Mouse (Mus musculus) heart, embryonic 16.5 days (tissue): Measurements from ENCODE around the gene Plod1. TPM values are rescaled to one million over a fixed set of nuclear protein-coding genes. Genes with fewer than 3 reads are reported as not detected.

Experiments
- ATAC-seq: fragments of 200-750 bp; cut with Nextera tagmentation; replicated peaks from 2 replicates; pipeline ENCODE4 v1.8.0; 2017; ENCODE audit warnings: moderate number of reproducible peaks; ENCODE audit not compliant: insufficient read depth, low FRiP score; ENCODE audit errors: extremely low read depth
- H3K27ac ChIP-seq: fragments of 300-500 bp; sonication (generic); 2 replicates; pipeline ENCODE4 v1.5.1; 2014; ENCODE audit warnings: mild to moderate bottlenecking, low read length, control low read depth, moderate library complexity
- H3K27me3 ChIP-seq: fragments of 300-500 bp; sonication (generic); 2 replicates; pipeline ENCODE4 v1.6.1; 2014; ENCODE audit warnings: low read length, mixed read lengths; ENCODE audit not compliant: control insufficient read depth, insufficient read depth
- H3K36me3 ChIP-seq: fragments of 300-500 bp; sonication (generic); 2 replicates; pipeline ENCODE4 v1.6.1; 2014; ENCODE audit not compliant: control insufficient read depth, insufficient read depth
- H3K4me1 ChIP-seq: fragments of 300-500 bp; sonication (generic); 2 replicates; pipeline ENCODE4 v1.6.1; 2014; ENCODE audit warnings: low read length, mixed read lengths; ENCODE audit not compliant: control insufficient read depth, insufficient read depth
- H3K4me2 ChIP-seq: fragments of 300-500 bp; sonication (generic); 2 replicates; pipeline ENCODE4 v1.6.1; 2014; ENCODE audit warnings: low read depth, mild to moderate bottlenecking, control low read depth, low read length
- H3K4me3 ChIP-seq: fragments of 300-500 bp; sonication (generic); 2 replicates; pipeline ENCODE4 v1.5.1; 2014; ENCODE audit warnings: mild to moderate bottlenecking, control low read depth, low read length
- H3K9ac ChIP-seq: fragments of 300-500 bp; sonication (generic); 2 replicates; pipeline ENCODE4 v1.6.1; 2014; ENCODE audit warnings: low read length, control low read depth
- H3K9me3 ChIP-seq: fragments of 300-500 bp; sonication (generic); replicated peaks from 2 replicates; pipeline ENCODE4 v1.6.1; 2016; ENCODE audit warnings: low read length; ENCODE audit not compliant: control insufficient read depth
- WGBS: fragments of 180-500 bp; shearing (Covaris S2); extraction: QIAGEN DNeasy Blood & Tissue Kit; methylation state at CpG from one replicate; pipeline ENCODE4 v1.1.7; 2014; 5-methylcytosine and 5-hydroxymethylcytosine counted together
- polyA plus RNA-seq: library from polyadenylated mRNA; unstranded; fragments of >200 nt; fragmentation: Nextera tagmentation; extraction: Ambion mirVana; gene quantifications from 2 replicates; pipeline ENCODE4 v1.2.1, GENCODE M21; 2015

The Plod1 gene
- polyA plus RNA-seq, 1 experiment from 2014 or later = 58.5 TPM

DNA sequence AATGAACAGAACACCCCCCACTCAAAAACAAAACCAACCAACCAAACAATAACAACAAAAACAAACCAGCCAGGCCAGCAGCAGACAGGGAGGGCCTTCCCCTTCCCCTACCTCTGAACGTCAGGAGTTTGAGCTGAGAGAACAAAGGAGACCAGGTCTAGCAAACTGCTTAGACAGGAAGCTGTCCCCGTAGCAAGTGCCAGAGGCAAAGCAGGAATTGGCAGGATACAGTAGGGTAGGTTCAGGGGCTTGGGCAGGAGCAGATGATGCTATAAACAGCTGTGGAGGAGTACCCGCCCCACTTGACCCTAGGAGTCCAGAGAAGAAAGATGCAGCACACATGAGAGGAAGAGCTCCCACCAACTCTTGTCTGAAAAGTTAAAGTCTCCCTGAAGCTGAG, 2.4 kb downstream of the Plod1 start:
- Histone ChIP-seq H3K36me3 (peaks cover 24% of the 10 kb centered on the region), H3K4me2 (peak overlapping the region; percentile 13), H3K27me3 (no peaks in the 10 kb centered on the region), H3K4me1 (peaks cover 40% of the 10 kb centered on the region), H3K9me3 (no peaks in the 10 kb centered on the region), H3K4me3 (no peak overlapping the region), H3K27ac (peak overlapping the region; percentile 5; the same call in 1 of the 2 replicates), H3K9ac (no peak overlapping the region)
- ATAC-seq = no peak
- WGBS = 59% methylated on average over 3 of the region's 3 CpGs

DNA sequence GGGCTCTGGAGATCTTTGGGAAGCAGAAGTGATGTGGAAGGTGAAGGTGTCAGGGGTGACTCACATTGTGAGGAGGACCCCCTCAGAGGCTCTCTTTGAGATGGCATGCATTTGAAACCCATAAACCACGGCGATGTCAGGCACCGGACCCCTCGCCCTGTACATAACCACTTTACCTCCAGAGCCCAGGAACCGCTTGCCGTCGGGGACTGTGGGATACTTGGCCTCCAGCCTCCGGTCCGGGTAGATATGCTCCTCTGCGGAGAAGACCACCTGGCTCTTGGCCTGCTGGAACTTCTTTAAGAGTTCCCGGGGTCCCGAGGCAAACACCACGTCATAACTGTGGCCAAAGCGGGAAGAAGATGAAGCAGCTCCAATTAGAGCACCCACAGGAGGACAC, 5.6 kb downstream of the Plod1 start:
- no peak overlapping the region for H3K27ac ChIP-seq
- no peak for ATAC-seq
- H3K27me3 ChIP-seq = no peaks in the 10 kb centered on the region
- no peak overlapping the region for H3K9ac ChIP-seq
- H3K4me1 ChIP-seq = peaks cover 23% of the 10 kb centered on the region
- no peak overlapping the region for H3K4me2 ChIP-seq
- 90% methylated on average over 14 of the region's 14 CpGs for WGBS
- peaks cover 27% of the 10 kb centered on the region for H3K36me3 ChIP-seq
- no peak overlapping the region for H3K4me3 ChIP-seq
- H3K9me3 ChIP-seq = no peaks in the 10 kb centered on the region

DNA sequence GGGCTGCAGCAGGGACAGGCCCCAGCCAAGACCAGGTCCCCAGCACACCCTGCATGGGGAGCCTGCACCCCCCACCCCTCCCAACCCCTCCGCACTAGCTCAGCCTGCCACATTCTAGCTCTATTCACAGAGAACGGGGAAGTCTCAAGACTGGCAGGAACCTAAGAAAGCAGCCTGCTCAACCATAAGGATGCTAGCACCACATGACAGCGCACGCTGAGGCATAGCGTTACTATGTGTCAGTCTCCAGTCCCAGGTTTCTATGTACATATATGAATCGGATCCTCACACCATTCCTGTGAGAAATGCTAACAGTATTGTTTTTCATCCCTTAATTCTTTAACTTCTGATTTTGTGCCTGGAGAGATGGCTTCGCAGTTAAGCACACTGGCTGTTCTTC, 8.0 kb downstream of the Plod1 start:
- no peak for ATAC-seq
- Histone ChIP-seq H3K36me3 (peaks cover 44% of the 10 kb centered on the region), H3K27ac (no peak overlapping the region), H3K4me3 (no peak overlapping the region), H3K9ac (no peak overlapping the region), H3K9me3 (no peaks in the 10 kb centered on the region), H3K27me3 (no peaks in the 10 kb centered on the region), H3K4me2 (no peak overlapping the region), H3K4me1 (peaks cover 9% of the 10 kb centered on the region)
- WGBS = 85% methylated on average over 7 of the region's 7 CpGs

DNA sequence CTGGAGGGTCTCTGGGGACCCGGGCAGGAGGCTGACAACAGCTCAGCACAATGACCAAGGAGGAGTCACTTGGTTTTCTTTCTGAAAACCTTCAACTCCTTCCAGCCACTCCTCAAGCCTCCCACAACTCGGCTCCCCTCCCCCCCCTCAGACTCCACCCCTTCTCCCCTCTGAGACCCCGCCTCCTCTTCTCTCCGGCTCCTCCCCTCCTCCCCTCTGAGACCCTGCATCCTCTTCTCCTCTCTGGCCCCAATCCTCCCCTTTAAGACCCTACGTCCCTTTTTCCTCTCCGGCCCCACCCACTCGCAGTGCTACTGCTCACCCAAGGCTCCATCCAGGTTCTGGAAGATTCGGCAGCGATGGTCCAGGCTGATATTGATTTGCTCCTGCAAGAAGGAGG, 8.4 kb downstream of the Plod1 start:
- ATAC-seq = no peak
- Histone ChIP-seq H3K4me3 (no peak overlapping the region), H3K27me3 (no peaks in the 10 kb centered on the region), H3K4me2 (no peak overlapping the region), H3K9me3 (no peaks in the 10 kb centered on the region), H3K9ac (no peak overlapping the region), H3K36me3 (peaks cover 48% of the 10 kb centered on the region), H3K27ac (no peak overlapping the region), H3K4me1 (peaks cover 5% of the 10 kb centered on the region; the same call in 1 of the 2 replicates)
- 37% methylated on average over 9 of the region's 9 CpGs for WGBS

DNA sequence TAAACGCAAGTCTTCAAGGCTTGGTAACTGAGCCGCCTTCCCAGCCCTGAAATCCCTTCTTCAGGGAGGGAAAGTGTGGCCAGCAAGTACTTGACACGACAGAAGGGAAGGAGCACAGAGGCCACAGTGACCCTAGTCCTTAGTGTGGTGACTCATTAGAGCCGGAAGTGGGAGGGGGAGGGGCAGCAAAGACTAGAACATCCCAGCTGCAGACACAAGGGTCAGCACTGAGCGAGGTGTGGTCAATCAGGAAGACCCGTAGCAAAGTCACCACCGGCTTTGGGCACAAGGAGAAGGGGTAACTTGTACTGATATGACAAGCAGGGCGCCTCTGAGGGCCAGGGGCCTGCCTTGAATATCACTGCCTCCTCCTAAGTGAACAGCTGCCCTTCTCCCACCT, 8.9 kb downstream of the Plod1 start:
- no peak for ATAC-seq
- H3K4me2 ChIP-seq = no peak overlapping the region
- no peak overlapping the region for H3K4me3 ChIP-seq
- no peaks in the 10 kb centered on the region for H3K9me3 ChIP-seq
- peaks cover 48% of the 10 kb centered on the region for H3K36me3 ChIP-seq
- H3K27me3 ChIP-seq = no peaks in the 10 kb centered on the region
- 40% methylated on average over 8 of the region's 8 CpGs for WGBS
- H3K4me1 ChIP-seq = peaks cover under 1% of the 10 kb centered on the region; the same call in 1 of the 2 replicates
- H3K9ac ChIP-seq = no peak overlapping the region
- no peak overlapping the region for H3K27ac ChIP-seq

DNA sequence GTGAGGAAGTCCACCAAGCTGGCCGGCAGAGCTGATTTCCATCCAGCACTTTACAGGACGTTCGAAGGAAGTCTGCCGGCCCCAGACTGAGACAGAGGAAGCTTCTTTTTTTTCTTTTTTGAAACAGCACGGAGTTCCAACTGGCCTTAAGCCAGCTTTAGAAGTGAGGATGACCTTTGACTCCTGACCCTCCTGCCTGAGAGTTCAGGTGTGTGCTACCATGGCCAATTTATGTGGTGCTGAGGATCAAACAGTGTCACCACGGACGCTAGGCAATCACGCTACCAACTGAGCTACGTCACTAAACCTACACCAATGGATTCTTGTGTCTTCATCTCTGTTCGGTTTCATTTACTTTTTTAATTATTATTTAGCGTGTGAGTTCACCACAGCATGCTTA, 14.2 kb downstream of the Plod1 start:
- H3K27me3 ChIP-seq = no peaks in the 10 kb centered on the region
- H3K9ac ChIP-seq = no peak overlapping the region
- H3K4me3 ChIP-seq = no peak overlapping the region
- H3K4me2 ChIP-seq = no peak overlapping the region
- 69% methylated on average over 11 of the region's 11 CpGs for WGBS
- no peak for ATAC-seq
- H3K4me1 ChIP-seq = no peaks in the 10 kb centered on the region
- no peak overlapping the region for H3K27ac ChIP-seq
- no peaks in the 10 kb centered on the region for H3K9me3 ChIP-seq
- H3K36me3 ChIP-seq = peaks cover 45% of the 10 kb centered on the region

DNA sequence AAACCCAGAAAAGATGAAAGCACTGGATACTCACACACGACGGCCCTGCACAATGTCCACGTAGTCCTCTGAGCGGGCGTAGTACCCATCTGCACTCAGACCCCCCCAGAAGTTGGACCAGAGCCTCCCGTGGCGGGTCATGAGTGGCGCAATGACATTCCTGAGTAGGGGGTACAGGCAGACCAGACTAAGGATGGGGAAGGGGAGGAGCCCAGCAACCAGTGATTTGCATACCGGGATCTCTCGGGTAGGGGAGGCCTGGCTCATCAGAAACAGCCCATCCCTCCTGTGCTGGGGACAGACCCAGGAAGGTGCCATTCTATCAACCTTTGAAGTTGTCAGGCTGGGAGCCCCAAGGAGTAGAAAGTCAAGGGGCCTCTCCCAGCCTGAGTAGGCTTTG, 15.6 kb downstream of the Plod1 start:
- no peak overlapping the region for H3K4me3 ChIP-seq
- no peak overlapping the region for H3K27ac ChIP-seq
- no peaks in the 10 kb centered on the region for H3K9me3 ChIP-seq
- H3K36me3 ChIP-seq = peaks cover 49% of the 10 kb centered on the region
- H3K4me1 ChIP-seq = no peaks in the 10 kb centered on the region
- no peak overlapping the region for H3K9ac ChIP-seq
- WGBS = 54% methylated on average over 10 of the region's 10 CpGs
- ATAC-seq = no peak
- no peak overlapping the region for H3K4me2 ChIP-seq
- no peaks in the 10 kb centered on the region for H3K27me3 ChIP-seq

DNA sequence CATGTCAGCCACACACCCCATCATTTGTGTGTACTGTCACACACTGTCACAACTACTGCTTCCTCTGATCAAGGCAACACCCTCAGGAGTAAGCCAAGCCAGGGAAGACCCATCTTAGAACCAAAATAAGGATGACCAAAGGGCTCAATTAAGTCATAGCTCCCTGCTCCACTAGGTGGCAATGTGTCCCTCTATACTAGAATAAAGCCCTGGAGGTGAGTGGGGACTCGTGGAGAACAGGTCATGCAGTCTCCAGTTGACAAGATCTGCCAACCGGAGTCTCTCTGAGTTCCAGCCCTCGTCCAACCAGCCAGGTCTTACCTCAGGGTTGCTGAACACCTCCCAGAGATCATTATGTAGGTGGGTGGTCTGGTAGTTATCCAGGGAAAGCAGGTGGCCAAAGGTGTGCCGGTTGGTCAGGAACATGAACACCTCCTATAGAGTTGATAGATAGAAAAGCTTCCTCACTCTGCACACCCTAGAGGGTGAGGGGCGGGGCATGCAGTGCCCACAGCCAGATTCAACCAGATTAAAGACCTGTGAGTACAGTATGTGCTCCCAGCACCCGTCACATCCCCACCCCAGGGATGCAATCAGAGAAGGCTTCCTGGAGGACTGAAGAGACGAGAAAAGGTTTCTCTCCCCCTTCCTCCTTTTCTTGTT, 18.0 kb downstream of the Plod1 start:
- Histone ChIP-seq H3K36me3 (peaks cover 46% of the 10 kb centered on the region), H3K4me3 (no peak overlapping the region), H3K4me2 (no peak overlapping the region), H3K9me3 (no peaks in the 10 kb centered on the region), H3K27me3 (no peaks in the 10 kb centered on the region), H3K27ac (no peak overlapping the region), H3K4me1 (no peaks in the 10 kb centered on the region), H3K9ac (no peak overlapping the region)
- WGBS = 54% methylated on average over 7 of the region's 7 CpGs
- peak; percentile 38; the same call in 1 of the 2 replicates for ATAC-seq

DNA sequence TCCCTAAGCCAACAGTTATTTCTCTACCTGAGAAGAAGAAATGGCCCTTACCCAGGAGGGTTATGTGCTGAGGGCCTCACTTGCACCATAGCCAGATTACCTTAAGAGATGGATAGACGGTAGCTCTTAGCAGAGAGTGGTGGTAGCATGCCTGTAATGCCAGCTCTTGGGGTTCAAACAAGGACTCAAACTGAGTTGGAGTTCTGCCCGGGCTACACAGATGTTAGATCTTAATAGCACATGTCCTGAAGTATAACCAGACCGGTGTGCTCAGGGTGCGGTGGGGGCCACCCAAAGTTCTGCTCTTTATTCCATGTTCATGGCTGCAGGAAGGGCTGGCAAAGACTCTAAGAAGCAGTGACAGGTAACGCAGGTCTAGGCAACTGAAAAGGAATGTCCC, 27.1 kb downstream of the Plod1 start:
- H3K4me2 ChIP-seq = no peak overlapping the region
- H3K4me3 ChIP-seq = no peak overlapping the region
- no peaks in the 10 kb centered on the region for H3K27me3 ChIP-seq
- ATAC-seq = no peak
- H3K36me3 ChIP-seq = peaks cover 26% of the 10 kb centered on the region
- H3K27ac ChIP-seq = no peak overlapping the region
- WGBS = 77% methylated on average over 5 of the region's 5 CpGs
- no peak overlapping the region for H3K9ac ChIP-seq
- H3K9me3 ChIP-seq = no peaks in the 10 kb centered on the region
- H3K4me1 ChIP-seq = peaks cover 7% of the 10 kb centered on the region; the same call in 1 of the 2 replicates
